Mouse (Mus musculus) spleen, adult 2 months (tissue): Measurements from ENCODE around the gene Cnpy4.

Experiments
- CTCF ChIP-seq: fragments of 200-500 bp; IDR thresholded peaks from 2 replicates; pipeline ENCODE4 v1.5.1; 2011; ENCODE audit warnings: mild to moderate bottlenecking, inconsistent platforms; ENCODE audit not compliant: insufficient read depth, insufficient read length, insufficient replicate concordance; ENCODE audit errors: extremely low read depth
- POLR2A ChIP-seq: fragments of 200-500 bp; IDR thresholded peaks from 2 replicates; pipeline ENCODE4 v1.6.1; 2011; ENCODE audit warnings: low read depth, low read length, inconsistent platforms

DNA sequence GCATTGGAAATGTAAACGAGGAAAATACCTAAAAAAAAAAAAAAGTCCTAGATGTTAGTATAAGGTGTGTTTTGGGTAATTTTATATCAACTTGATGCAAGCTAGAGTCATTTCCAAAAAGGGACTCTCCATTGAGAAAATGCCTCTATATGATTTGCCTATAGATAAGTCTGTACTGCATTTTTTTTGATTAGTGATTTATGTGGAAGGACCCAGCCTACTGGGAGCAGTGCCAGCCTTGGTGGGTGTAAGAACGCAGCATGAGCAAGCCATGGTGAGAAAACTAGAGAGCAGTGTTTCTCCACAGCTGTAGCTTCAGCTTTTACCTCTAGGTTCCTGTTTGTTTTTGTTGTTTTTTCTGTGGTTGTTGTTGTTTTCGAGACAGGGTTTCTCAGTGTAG lies 36.0 kb downstream of the Cnpy4 start:
- no peak for TF ChIP-seq POLR2A
- no peak for TF ChIP-seq CTCF
